ENCODE assay signal across 18 mouse cellular contexts in genomic region chr5:125649982-125650381, GRCm38 (mm10).
"Had no signal": no experiment of that assay in that cellular context is flagged by ENCODE, and none has a peak within 500 bp of the region (broad histone marks: within the 10 kb centered on the region; RNA-seq: fewer than 3 reads in every experiment).

No protein-coding gene starts in this region.

- H3K4me1 ChIP-seq: limb, embryonic 10.5 days; liver, embryonic 15.5 days; midbrain, embryonic 15.5 days; neural tube, embryonic 13.5 days had no signal

- H3K27ac ChIP-seq: kidney, postnatal 0 days; limb, embryonic 10.5 days; liver, embryonic 15.5 days; midbrain, embryonic 15.5 days; neural tube, embryonic 13.5 days had no signal

- ATAC-seq: lung, postnatal 0 days; midbrain, embryonic 15.5 days had no signal

- H3K9me3 ChIP-seq: limb, embryonic 10.5 days; midbrain, embryonic 15.5 days had no signal

- H3K4me3 ChIP-seq: limb, embryonic 10.5 days; liver, embryonic 15.5 days; midbrain, embryonic 15.5 days; neural tube, embryonic 13.5 days had no signal

- H3K27me3 ChIP-seq: liver, embryonic 15.5 days; midbrain, embryonic 15.5 days; neural tube, embryonic 13.5 days had no signal

- H3K4me2 ChIP-seq: liver, embryonic 11.5 days; liver, embryonic 15.5 days; midbrain, embryonic 11.5 days; midbrain, embryonic 15.5 days; neural tube, embryonic 13.5 days had no signal

- DNase-seq: kidney, adult 9 months; kidney, postnatal 36 days; layer of hippocampus, postnatal 36 days; lung, adult 2 months; lung, postnatal 36 days; retina, postnatal 1 day; right cerebral cortex, postnatal 4 days; spleen, adult 18-20 months; thymus, adult 18-20 months; thymus, postnatal 14 days had no signal

- H3K36me3 ChIP-seq: limb, embryonic 10.5 days; liver, embryonic 15.5 days; midbrain, embryonic 15.5 days; neural tube, embryonic 13.5 days had no signal

- H3K9ac ChIP-seq: liver, embryonic 15.5 days; midbrain, embryonic 15.5 days; neural tube, embryonic 13.5 days had no signal
